Mouse (Mus musculus): ENCODE measurements around the gene Mmd2. TPM values are rescaled to one million over a fixed set of nuclear protein-coding genes. Genes with fewer than 3 reads are reported as not detected.

Mmd2 gene
- total RNA-seq, 2 experiments from 2014 or later, result not detected

DNA sequence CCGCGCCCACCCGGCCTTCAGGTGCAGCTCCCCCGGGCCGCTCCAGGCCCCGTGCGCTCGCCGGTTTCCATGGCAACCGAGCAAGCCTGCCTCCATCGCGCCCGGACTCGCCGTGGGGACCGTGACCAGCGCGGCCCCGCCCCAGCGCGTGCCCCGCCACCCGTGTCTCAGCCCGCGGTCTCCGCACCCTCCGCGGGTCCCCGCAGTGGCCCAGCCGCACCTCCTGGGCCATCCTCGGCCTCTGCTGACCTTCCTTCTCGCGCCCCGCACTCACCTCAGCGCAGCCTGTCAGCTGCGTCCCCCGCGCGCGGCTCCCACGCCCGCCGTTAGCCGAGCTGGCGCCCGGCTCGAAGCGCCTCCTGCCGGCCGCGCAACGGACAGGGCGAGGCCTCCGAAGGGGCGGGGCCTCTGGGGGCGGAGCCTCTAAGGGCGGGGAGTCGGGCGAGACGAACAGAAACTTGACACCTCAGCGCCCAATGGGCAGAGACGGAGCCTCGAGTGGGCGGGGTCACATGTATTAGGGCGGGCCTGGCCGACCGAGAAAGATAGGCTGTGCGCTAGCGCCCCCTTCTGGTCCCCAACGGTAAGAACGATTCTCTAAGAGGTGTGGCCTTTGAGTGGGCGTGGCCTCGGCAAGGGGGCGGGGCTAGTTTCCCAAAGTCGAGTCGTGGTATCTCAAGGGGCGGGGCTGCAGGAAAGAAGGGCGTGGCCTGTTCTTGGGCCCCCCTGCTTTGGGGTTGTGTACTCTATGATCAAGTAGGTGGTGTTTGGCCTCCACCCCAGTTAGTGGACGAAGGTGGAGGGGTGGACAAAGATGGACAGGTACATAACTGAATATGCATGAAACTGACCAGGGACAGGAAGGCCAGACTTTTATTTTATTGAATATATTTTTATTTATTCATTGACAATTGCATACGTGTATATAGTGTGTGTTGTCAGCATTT lies 57.6 kb downstream of the Mmd2 start, which contains the start of gene Radil:
Gene Radil, minus strand, starts transcription at position 393 of the 947 bp plus-strand sequence.
- peak; percentile 63 for ATAC-seq (replicated peaks; ENCODE audit: low FRiP score, poor library complexity, severe bottlenecking)

DNA sequence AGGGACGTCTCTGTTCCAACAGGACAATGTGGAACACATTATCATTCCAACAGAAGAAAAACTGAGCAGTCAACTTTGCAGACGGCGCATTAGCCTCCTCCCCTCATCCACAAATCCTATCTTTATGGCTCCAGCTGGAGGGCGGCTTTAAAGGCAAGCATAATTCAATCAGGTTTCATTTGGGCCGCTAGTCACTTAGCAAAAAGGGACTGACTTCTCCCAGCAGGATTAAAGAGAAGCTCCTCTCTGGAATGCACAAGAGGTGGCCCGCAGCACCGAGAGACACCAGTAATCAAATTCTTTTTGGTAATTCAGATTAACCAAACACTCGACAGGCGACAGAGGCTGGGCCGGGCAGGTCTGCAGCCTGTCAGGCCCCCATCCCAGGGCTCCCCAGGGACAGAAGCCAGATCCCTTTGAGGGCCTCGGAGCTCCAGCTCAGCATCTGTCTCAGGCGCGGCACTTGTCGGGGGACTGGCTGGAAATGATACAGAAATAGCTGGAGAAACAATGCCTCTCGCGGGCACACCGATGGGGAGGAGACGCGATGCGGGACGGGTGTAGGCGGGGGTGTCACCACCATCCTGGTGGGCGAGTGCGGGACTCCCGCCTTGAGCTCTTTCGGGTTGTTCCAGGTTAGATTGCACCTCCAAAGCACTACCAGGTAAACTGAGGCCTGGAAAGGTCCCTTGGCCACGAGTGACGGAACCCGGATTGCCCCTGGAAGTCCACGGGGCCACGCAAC lies 58.5 kb downstream of the Mmd2 start:
- ATAC-seq (replicated peaks; ENCODE audit: low FRiP score, poor library complexity, severe bottlenecking), result no peak

DNA sequence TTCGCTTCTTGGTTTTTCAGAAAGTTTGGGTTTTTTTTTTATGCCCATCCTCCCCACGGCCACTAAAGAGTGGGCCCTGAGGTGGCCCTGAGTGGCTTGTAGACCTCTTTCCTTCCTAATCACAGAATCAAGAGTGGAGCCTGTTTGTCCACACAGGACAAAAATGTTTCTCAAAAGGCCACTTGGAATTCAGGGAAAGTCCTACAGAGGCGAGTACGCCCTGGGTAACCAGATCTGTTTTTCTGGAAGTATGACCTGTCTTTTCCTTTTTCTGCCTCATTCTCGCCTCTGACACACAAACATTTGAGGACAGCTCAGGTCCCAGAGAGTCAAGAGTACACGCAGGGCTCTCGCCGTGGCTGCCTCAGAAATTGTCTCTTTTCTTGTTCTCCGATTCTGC lies 59.2 kb downstream of the Mmd2 start:
- ATAC-seq (replicated peaks; ENCODE audit: low FRiP score, poor library complexity, severe bottlenecking), result no peak

DNA sequence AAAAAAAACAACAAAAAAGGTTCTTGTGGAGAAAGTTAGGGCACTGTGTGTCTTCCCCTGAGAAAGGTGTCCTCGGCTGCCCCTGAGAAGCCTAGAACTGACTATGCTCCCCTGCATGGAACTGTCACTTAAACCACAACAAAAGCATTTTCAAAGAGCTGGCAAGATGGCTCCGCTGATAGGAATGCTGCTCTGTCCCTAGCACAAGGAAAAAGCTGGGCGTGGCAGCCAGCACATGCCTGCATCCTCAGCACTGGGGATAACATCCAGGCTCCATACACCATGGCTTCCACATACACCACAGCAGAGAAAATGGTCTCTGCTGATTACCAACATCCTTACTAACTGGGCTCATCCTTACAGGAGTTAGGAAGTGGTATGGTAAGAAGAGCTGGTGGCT lies 61.5 kb downstream of the Mmd2 start:
- ATAC-seq (replicated peaks; ENCODE audit: low FRiP score, poor library complexity, severe bottlenecking), result no peak

DNA sequence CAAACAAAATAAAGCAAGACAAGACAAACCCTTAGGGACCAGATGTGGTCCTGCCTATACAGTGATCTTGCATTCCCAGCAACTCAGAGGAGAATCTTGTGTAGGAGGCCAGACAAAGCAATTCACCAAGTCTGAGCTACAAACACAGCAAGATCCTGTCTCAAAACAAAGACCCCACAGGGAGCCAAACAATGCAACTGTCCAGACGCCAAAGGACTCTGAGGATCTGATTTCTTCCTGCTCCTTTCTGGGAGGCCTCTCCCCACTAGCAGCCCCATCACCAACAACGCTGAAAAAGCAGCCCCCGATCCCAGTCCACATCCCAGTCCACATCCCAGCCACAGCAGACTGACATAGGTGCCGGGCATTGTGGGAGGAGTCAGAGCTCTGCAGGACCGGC lies 62.3 kb downstream of the Mmd2 start:
- ATAC-seq (replicated peaks; ENCODE audit: low FRiP score, poor library complexity, severe bottlenecking), result no peak

DNA sequence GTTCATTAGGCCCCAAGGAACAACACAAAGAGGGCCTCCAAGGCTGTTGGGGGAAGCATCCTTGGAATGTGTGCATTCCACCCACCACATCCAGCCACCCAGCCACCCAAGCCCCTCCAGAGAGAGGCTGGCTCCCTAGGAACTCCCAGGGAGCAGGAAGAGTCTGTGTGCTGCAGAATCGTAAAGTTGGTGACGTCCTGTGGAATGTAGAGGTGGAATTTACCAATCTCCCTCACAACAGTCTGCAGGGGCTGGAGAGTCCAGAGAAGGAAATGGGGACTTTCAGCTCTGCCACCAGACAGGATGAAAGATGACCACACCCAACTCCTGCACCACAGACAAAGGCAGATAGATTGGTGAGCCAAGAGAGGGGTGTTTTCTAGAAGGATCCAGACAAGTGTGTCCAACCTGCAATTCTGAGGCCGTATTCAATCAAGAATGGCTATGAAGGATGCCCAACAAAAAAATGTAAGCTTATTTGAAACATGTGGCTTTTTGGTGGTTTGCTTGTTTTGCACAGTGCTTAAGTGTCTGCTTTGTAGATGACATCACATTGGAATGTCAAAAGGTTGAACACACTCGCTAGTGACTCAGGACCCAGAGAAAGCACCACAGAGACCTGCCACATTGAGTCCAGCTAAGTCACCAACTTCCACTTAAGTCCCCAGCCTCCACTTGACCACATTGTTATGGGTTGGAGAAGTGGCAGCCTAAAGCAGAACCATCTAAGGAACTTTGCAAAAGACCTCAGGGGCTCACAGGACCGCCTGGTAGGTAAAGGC lies 63.4 kb downstream of the Mmd2 start:
- no peak for ATAC-seq (replicated peaks; ENCODE audit: low FRiP score, poor library complexity, severe bottlenecking)

DNA sequence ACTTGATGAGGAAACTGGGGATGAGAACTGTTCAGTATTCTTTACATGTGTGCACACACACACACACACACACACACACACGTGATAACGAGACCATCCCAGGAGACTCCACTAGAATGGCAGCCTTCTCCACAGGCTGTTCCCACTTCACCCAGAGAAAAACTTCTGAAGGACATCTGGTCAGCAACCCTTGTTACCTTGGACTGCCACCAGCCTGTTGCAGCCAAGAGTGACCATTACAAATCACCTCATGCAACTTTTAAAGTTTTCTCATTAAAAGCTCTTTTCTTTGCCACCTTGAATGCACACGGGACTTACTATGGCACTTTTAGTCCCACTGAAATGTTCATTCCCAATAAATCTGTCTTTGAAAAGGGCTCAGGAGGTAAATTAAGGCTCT lies 71.3 kb downstream of the Mmd2 start:
- ATAC-seq (replicated peaks; ENCODE audit: low FRiP score, poor library complexity, severe bottlenecking), result no peak

DNA sequence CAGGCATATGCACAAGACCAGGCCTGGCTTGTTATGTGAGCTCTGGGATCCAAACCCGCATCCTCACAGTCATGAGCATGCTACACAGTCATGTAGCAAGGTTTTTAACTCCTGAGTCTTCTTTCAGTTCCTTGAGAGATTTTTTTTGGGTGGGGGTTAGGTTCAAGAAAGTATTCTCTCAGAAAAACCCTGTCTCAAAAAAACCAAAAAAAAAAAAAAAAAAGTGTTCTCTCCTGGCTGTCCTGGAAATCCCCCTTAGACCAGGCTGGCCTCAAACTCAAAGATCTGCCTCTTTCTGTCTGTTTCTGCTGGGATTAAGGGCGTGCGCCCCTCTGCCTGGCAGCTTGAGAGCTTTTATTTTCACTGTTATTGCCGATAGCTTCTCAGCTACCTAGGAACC lies 73.2 kb downstream of the Mmd2 start:
- no peak for ATAC-seq (replicated peaks; ENCODE audit: low FRiP score, poor library complexity, severe bottlenecking)

DNA sequence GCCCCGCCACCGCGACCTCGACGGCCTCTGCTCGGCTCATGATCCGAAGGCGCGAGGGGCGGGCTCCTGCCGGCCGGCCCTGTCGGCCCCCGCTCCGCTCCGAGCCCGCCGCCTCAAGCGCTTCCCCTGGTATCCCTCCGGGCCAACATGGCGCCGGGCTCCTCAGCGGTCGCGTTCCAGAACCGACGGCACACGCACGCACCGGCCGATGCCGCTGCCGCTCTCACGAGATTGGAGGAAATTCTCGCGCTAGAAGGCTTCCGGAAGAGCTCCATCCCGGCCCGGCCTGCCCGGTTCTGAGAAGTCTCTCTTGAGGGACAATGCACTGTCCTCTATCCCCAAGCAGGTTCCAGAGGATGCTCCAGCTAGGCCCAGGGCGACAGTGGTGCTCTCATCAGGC lies 78.7 kb downstream of the Mmd2 start, which contains the start of gene Papolb:
Gene Papolb, minus strand, starts transcription at position 162 of the 400 bp plus-strand sequence.
- ATAC-seq (replicated peaks; ENCODE audit: low FRiP score, poor library complexity, severe bottlenecking), result no peak

DNA sequence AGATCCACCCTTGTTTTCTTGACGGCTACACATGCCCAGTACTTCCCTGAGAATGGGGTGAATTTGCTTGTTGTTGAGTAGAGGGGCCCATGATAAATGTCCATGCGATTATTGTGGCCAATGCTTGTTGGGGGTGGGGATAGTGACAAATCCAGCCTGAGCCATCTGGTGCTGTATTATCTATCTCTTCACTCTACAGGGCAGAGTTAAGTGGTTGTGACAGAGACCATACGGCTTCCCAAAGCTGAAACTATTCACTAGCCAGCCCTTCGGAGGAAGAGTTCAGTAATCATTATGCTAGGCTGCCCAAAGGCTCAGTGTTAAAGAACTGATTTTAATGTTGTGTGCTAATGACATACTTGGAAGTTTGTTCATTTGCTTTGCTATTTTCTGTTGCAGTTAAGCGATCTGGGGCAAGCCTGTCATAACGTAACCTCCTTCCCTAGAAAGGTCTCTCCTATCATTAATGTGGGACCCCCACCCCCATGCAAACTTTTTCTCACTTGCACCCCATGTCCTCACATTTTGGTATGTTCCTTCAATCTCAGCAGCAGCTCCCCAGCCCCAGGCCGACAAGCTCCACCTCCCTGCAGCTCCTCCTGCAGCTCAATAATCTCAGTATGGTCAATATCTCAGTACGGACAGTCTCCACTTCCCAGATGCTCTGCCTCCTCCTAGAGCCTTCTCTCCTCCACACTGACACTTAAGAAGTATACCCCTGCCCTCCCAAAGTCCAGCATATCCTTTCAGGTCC lies 83.7 kb downstream of the Mmd2 start:
- no peak for ATAC-seq (replicated peaks; ENCODE audit: low FRiP score, poor library complexity, severe bottlenecking)

DNA sequence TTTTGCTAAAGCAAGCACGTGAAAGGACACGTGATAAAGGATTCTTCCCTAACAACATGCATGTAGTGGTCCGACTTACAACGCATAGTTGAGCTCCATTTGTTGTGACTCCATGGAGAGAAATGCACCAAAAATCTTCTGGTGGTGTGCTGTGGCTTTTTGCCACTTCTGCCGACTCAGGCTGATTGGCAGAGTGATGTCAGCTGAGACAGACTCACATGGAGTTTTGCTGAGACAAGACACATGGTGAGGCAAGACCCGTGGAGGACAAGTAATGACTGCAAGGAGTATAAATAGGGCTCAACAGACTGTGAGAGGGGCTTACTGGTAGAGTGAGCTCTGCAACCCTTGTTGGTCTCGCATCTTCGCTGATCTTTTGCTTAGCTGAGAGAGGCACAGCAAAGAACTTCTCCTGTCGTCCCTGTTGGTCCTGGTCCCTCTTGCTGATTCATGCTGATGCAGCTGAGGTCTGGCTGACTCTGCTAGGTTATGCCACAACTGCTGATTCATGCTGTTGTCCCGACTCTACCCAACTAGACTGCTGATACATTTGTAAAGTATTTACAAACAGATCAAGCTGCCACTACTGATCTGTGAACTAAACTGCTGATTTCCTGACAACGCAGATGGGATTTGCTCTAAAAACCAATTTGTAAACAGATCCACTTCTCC lies 87.3 kb downstream of the Mmd2 start:
- 0 out of 2 replicates have a peak, but pooled peaks have one; percentile 36 for ATAC-seq (replicated peaks; ENCODE audit: low FRiP score, poor library complexity, severe bottlenecking)

DNA sequence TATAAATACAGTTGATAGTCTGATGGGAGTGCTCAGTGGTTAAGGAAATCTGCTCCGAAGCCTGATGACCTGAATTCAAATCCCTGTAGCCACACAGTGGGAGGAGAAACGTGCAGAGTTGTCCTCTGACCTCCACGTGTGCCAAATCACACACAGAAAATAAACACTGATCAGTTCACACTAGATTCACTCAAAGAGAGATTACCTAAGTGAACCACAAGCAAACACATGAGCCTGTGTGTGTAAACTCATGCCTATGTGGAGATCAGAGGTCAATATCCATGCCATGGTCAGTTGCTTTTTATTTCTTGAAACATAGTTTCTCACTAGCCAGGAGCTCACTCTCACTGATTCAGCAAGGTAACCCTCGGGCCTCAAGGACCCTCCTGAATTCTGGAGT lies 88.2 kb downstream of the Mmd2 start:
- ATAC-seq (replicated peaks; ENCODE audit: low FRiP score, poor library complexity, severe bottlenecking), result no peak

DNA sequence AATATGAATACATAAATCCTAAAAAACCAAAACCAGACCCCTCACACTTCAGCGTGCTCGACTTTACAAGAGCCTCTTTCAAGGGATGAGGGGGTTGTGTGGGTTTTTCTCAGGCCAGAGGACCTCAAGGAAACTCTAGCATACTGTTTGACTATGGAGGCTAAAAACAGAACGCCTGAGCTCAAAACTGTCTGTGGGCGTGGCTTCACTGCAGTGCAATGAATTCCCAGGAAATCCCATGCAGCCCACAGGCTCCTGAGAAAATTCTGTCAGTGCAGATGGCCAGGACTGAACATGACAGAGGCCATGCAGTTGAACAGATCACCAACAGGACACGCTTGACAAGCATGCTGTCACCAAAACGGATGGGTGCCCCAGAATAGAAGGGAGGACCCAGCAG lies 89.6 kb downstream of the Mmd2 start:
- no peak for ATAC-seq (replicated peaks; ENCODE audit: low FRiP score, poor library complexity, severe bottlenecking)

Other genes with a start within 250 kb of the Mmd2 start
- 3.8 and 6.1 TPM in 2 replicates for gene Foxk1, start 207.3 kb downstream of the Mmd2 start, total RNA-seq (2015; ENCODE audit: low replicate concordance)
- gene Foxk1, start 207.3 kb downstream of the Mmd2 start, total RNA-seq (2017; ENCODE audit: low replicate concordance), result 1.9 and 3.5 TPM in 2 replicates
- 5.0 and 14.8 TPM in 2 replicates for gene Ap5z1, start 144.9 kb downstream of the Mmd2 start, total RNA-seq (2015; ENCODE audit: low replicate concordance)
- gene Ap5z1, start 144.9 kb downstream of the Mmd2 start, total RNA-seq (2017; ENCODE audit: low replicate concordance), result 2.6 and 10.1 TPM in 2 replicates
- gene Papolb, start 78.7 kb downstream of the Mmd2 start, total RNA-seq (2015; ENCODE audit: low replicate concordance), result not detected in 2 replicates
- gene Papolb, start 78.7 kb downstream of the Mmd2 start, total RNA-seq (2017; ENCODE audit: low replicate concordance), result not detected in 2 replicates
- not detected in 2 replicates for gene Radil, start 57.7 kb downstream of the Mmd2 start, total RNA-seq (2015; ENCODE audit: low replicate concordance)
- gene Radil, start 57.7 kb downstream of the Mmd2 start, total RNA-seq (2017; ENCODE audit: low replicate concordance), result not detected in 2 replicates
- 42.9 and 54.5 TPM in 2 replicates for gene Wipi2, start 18.9 kb upstream of the Mmd2 start, total RNA-seq (2015; ENCODE audit: low replicate concordance)
- 67.9 and 91.3 TPM in 2 replicates for gene Wipi2, start 18.9 kb upstream of the Mmd2 start, total RNA-seq (2017; ENCODE audit: low replicate concordance)
- not detected in 2 replicates for gene Slc29a4, start 83.7 kb upstream of the Mmd2 start, total RNA-seq (2015; ENCODE audit: low replicate concordance)
- not detected in 2 replicates for gene Slc29a4, start 83.7 kb upstream of the Mmd2 start, total RNA-seq (2017; ENCODE audit: low replicate concordance)
- 14.4 and 21.8 TPM in 2 replicates for gene Tnrc18, start 208.9 kb upstream of the Mmd2 start, total RNA-seq (2015; ENCODE audit: low replicate concordance)
- gene Tnrc18, start 208.9 kb upstream of the Mmd2 start, total RNA-seq (2017; ENCODE audit: low replicate concordance), result 15.1 TPM in 2 replicates